Mouse (Mus musculus): Measurements from ENCODE around the gene Fam166a.
A peak's percentile ranks its signal among the peaks of the same experiment; 100 is the strongest.

Gene Fam166a

GRCm38 (mm10) chr2:25218445-25218844 lies at the start of gene Fam166a:
Fam166a (plus strand) TSS chr2:25218745.
- DNase-seq = no peak

GRCm38 (mm10) chr2:25169778-25170177 lies 48.8 kb upstream of the Fam166a start:
- DNase-seq = no peak

- no peak for DNase-seq
These were observed 48.0 kb upstream of the Fam166a start for GRCm38 (mm10) chr2:25170326-25171100.

DNA sequence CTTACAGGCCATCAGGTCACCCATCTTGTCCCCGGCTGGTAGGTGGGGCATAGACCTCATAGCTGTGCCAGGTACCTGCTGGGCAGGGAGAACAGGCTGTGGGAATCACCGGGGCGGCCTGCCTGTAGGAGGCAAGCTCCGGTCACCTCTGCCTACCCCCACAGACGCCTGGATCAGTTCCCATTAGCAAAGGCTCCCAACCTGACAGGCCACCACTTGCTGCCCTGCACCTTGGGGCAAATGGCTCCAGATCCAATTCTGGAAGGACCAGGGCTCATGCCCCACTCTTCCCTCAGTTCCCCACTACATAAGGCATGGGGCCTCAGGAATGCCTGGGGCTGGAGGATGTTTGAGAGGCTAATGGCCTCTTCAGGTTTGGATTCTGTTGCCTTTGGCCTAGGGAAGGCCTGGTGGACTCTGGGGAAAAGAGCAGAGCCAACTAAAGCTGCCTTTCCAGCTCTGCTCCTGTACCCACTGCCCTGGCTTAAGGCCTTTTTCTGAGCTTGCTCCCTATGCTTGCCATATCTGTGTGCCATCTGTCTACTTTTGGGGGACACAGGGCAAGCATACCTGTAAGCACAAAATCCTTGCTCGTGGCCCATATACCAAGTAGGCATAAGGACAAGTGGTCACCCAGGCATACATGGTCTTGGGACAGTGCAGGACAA lies 47.3 kb upstream of the Fam166a start:
- no peak for DNase-seq

GRCm38 (mm10) chr2:25171769-25172153 lies 46.8 kb upstream of the Fam166a start:
- no peak for DNase-seq

DNA sequence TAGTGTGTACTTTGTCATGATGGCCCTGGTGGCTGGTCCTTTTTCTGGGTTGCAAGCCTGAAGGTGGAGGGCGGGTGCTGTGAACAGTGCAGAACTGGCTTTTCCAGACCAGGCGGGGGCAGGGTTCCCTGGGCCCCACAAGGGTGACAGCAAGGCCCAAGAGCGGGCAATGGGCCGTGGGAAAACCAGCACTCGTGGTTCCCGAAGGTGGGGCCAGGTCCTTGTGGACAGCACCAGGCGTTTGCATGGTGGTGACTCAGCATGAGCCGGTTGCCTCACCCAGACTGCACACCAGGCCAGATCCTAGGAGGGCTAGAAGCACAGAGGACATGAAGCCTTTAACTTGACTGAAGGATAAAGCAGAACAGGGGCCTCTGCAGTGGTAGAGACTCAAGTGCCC lies 45.9 kb upstream of the Fam166a start:
- no peak for DNase-seq

DNA sequence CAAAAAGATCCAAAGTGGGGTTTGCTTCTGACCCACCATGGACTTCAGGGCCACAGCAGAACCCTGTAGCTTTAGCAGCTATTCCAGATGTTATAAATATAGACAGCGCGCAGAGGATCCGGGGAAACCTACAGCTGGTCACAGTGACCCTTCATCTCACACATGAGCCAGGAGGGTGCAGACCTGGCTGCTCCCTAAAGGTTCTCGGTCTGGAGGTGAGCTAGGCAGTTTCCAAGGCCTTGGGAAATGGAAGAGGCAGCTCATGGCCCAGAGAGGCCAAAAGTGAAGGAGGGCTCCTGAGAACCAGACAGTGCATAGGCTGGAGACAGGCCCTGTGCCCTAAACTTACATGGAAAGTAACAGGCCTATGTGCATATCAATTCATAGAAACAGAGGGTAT lies 44.7 kb upstream of the Fam166a start:
- DNase-seq = no peak

DNA sequence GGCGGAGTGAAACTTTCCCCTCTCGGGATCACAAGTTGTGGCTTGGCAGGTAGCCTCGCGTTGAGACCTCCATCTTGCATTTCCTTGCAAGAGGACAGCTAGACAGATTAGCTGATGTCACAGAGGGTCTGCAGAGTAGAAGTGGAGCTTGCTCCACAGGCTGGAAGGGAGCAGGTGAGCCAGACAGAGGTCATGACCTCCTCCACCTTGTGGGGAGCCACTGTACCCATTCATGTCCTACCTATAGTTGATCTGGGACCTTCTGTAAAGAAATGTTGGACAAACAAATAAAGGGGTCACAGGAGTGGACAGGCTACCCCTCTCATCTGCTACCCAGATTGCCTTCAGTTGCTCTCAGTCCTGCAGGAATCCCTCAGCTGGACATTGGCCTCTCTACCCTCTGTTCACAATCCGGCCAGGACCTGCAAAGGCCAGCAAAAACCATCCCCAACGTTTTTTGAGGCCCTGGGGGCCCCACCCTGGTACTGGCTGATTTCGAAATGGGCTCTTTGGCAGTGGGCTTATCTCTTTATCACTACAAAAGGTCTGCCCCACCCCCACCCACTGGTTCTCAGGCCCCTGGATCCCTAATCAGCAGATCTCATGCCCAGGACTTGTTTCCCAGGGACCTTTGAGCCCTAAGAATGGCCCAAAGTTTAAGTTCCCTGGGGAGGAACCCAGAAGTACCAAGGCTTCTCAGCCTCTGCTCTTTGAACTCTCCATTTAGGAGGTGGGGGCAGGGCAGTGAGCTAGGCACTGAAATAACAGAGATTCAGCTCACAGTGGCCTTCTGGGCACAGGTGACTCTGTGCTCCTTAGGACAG lies 43.5 kb upstream of the Fam166a start:
- no peak for DNase-seq

- no peak for DNase-seq
These were observed 42.9 kb upstream of the Fam166a start for GRCm38 (mm10) chr2:25175690-25176078.

DNA sequence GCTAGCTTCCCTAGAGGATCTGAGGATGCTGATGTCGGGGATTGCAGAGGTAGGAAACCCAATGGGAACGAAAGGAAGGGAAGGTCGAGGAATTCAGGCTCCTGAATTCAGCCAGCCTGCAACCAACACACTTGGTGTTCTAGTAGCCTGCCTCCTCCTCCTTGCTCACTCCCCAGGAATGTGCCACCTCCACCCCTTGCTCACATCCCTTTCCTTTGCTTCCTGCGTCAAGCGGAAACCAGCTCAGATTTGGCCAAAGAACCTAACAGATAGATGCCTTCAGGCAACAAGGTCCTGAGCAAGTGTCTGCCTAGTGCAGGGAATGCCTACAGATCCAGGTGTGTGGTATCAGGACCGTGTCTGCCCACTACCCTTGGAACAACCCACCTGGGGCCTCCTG lies 42.0 kb upstream of the Fam166a start:
- DNase-seq = no peak

GRCm38 (mm10) chr2:25177076-25177475 lies 41.5 kb upstream of the Fam166a start:
- DNase-seq = no peak

- no peak for DNase-seq
These were observed 40.9 kb upstream of the Fam166a start for GRCm38 (mm10) chr2:25177685-25178084.

- DNase-seq = no peak
These were observed 40.1 kb upstream of the Fam166a start for GRCm38 (mm10) chr2:25178285-25178972.

GRCm38 (mm10) chr2:25179566-25180217 lies 38.9 kb upstream of the Fam166a start:
- no peak for DNase-seq

GRCm38 (mm10) chr2:25180478-25180903 lies 38.1 kb upstream of the Fam166a start, which contains the start of gene Nrarp:
Nrarp (plus strand) TSS chr2:25180758.
- peak; percentile 83 to 91 for DNase-seq

- peak; percentile 35 to 36 for DNase-seq
These were observed 37.3 kb upstream of the Fam166a start for GRCm38 (mm10) chr2:25180973-25181890.

GRCm38 (mm10) chr2:25181891-25182397 lies 36.6 kb upstream of the Fam166a start:
- DNase-seq = peak in 1 of 2 experiments; percentile 2

GRCm38 (mm10) chr2:25182664-25183063 lies 35.9 kb upstream of the Fam166a start:
- DNase-seq = no peak

GRCm38 (mm10) chr2:25183336-25183735 lies 35.2 kb upstream of the Fam166a start:
- DNase-seq = no peak

DNA sequence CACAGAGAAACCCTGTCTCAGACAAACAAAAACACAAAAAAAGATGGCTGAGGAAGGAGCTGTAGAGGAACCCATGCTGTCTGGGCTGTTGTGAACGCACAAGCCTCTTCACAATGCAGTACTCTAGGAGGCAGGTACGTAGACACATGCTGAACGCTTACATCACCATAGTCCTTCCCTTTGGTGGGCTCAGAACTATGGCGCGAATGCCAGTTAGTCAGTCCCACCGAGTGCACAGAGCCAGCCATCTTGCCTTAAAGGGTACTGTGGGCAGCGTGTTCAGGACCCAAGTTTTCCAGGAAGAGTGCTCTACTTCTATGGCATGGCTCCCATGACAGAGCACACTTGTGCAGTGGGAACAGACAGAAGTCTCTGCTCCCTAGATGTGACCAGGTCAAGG lies 34.0 kb upstream of the Fam166a start:
- no peak for DNase-seq
